ENCODE assay signal across 16 mouse cellular contexts in genomic region chr19:60528602-60529001, GRCm38 (mm10).
"Had no signal": no experiment of that assay in that cellular context is flagged by ENCODE, and none has a peak within 500 bp of the region (broad histone marks: within the 10 kb centered on the region; RNA-seq: fewer than 3 reads in every experiment).

No protein-coding gene starts in this region.

- H3K4me3 ChIP-seq: neural tube, embryonic 13.5 days; neural tube, embryonic 15.5 days; stomach, embryonic 15.5 days had no signal

- H3K27me3 ChIP-seq: neural tube, embryonic 13.5 days; neural tube, embryonic 15.5 days; stomach, embryonic 15.5 days had no signal

- DNase-seq: retina, postnatal 1 day; right cerebral cortex, adult 18-20 months; right cerebral cortex, postnatal 14 days; right cerebral cortex, postnatal 25 days; right cerebral cortex, postnatal 4 days; spleen, adult 18-20 months; thymus, adult 18-20 months; thymus, adult 2 months; thymus, postnatal 14 days; thymus, postnatal 25 days; thymus, postnatal 36 days; thymus, postnatal 4 days had no signal

- H3K4me1 ChIP-seq: neural tube, embryonic 13.5 days; neural tube, embryonic 15.5 days; stomach, embryonic 15.5 days had no signal

- H3K9me3 ChIP-seq: neural tube, embryonic 13.5 days; neural tube, embryonic 15.5 days; stomach, embryonic 15.5 days had no signal

- H3K27ac ChIP-seq: neural tube, embryonic 13.5 days; neural tube, embryonic 15.5 days; stomach, embryonic 15.5 days; stomach, postnatal 0 days had no signal

- H3K9ac ChIP-seq: neural tube, embryonic 13.5 days; neural tube, embryonic 15.5 days; stomach, embryonic 15.5 days had no signal
